Mouse (Mus musculus) mature B cell (primary cell): ENCODE data around the gene Zfp93.
"Not testable (repeated sequence)": the region's sequence is repeated elsewhere in the genome, so short reads cannot be mapped to it uniquely, and the experiment has no call there.

Experiments used
- in situ Hi-C: fragments of 300-500 bp; cut with MboI; formaldehyde crosslinking; loops from 2 replicates; pipeline ENCODE4 v1.14.3; 2019

The Zfp93 gene

DNA sequence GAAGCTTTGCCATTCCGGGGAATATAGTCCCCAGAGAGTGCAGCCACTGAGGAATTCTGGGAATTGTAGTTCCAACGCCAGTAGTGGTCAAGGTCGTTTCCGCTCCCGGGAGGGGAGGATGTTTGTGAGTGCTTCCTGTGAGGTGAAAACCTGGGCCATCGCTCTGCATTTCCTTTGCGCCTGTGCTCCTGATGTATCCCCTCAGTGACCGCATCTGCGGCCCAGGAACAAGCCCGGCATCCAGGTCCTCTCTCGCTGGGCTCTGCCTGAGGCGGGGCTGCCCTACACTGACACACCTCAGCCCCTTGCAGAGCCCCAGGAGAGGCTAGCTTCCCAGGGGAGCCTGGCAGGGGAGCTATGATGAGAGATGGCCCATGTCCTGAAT lies at the start of gene Zfp93:
Zfp93 (plus strand) TSS at position 133 of the 385 bp plus-strand sequence.
- in situ Hi-C loops, result no loop called here

DNA sequence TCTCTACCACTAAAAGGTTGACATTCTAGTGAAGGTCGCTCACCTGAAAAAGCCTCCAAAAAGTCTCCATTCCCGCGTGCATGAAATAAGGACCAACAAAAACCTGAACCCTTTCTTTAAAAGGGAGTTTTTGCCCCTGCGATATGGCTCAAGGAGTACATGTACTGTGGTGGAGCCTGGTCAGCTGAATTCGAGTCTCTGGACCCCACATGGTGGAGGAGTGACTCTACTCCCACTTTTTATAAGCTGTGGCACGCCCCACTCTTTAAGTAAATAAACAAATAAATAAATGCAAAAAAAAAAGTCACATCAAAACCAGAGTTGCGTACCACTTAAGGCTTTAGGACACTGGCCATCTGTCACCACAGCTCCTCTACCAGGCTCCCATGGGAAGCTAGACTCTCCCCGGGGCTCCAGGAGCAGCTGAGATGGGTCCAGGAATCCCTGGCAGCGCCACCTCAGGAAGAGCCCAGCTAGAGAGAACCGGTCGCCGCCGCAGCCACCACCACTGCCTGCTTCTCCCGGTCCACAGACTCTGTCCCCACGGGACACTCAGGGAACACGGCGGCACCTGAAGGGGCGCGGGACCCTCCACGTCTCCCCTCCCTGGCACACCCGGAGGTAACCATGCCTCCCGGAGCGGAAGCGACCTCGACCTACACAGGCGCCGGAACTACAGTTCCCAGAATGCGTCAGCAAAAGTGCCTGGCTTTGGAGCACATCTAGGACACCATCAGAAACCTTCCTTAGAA lies 33.0 kb upstream of the Zfp93 start, which contains the start of gene Zfp109:
Zfp109 (minus strand) TSS at position 521 of the 752 bp plus-strand sequence.
- in situ Hi-C loops, result no loop called here

DNA sequence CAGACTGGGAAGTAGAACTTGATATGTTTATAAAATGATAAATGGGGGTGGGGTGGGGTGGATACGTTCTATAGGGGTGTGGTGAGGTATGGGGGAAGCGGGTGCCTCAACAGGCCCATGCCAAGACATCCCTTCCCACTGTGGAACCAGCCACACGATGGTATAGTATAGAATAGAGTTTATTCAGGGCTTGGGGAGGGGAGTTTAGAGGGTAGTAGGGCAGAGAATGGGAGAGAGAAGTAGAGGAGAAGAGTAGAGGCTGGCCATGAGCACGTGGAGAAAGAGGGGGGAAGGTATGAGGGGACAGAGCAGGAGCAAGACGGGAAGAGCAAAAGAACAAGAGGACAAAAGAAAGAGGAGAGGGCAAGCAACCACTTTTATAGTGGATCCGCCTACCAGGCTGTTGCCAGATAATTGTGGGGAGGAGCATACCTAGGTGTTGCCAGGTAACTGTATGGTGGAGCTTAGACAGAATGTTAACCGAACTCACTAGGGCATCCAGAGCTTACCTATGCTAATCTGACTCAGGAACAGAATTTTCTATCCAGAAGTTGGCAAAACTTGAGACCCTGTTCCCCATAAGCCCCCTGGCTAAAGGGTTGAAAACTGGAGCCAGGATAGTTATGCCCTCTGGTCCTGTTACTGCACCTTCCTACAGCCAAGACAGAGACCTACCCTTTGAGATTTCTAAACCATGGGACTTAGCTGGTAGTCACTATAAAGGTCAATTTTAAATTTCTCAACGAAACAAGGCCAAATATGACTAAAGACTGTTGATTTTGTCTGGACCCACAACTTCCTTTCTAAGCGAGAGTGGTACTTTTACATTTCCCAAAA lies 16.2 kb upstream of the Zfp93 start:
- in situ Hi-C loops, result no loop called here

DNA sequence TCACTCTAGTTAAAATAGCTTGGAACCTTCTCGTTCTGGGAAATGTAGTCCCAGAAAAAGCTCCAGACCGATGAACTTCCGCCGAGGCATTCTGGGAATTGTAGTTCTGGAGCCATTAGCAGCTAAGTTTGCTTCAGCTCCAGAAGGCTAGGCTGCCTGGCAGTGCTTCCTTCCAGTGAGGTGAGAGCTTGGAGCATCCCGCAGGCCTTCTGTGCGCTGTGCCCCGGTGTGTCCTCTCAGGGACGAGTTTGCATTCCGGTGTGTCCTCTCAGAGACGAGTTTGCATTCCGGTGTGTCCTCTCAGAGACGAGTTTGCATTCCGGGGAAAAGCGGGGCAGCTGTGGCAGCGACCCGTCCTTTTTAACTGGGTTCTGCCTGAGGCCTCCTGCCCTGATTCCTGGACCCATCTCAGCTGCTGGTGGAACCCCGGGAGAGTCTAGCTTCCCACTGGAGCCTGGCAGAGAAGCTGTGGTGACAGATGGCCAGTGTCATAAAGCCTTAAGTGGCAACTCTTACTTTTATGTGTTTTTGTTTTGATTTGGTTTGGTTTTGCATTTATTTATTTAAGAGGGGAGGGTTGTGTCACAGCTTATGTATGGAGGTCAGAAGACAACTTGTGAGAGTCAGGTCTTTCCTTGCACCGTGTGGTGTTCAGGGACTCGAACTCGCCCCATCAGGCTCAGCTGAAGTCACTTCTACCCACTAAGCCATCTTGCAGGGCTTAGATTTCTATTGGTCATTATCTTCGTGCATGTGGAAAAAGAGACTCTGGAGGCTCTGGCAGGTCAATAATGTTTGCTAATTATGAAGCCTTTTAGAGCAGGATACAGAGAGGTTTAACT lies 15.4 kb upstream of the Zfp93 start, which contains the start of gene Zfp108:
Zfp108 (plus strand) TSS at position 162 of the 842 bp plus-strand sequence.
- in situ Hi-C loops, result no loop called here

DNA sequence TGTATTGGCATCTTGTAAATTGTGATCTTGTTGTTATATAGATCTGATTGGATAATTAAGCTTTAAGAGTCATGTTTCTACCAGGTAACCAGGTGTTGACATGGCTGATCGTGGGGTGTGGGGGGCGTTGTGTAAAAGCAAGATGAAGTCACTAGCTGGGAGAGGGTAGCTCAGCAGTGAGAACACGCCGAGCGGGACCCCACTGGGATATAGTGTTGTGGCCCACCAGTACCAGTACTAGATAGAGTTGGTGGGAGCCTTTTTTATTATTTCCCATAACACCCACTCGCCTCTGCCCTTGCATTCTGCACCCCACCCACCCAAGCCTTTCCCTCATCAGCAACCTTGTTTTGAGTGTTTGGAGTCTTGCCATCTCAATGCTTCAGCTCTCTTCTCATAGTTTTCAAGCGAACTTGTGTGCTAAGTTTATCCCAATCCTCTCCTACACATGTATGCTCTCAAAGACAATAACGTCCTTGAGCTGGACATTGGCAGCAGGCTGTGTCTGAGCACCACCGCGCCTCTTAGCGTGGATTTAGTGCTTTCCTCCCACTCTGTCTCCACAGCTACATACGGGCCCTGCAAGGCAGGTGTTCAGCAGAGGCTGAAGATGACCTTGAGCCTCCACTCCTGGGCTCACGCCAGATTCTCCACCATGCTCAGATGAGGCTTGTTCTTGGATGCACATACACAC lies 10.8 kb upstream of the Zfp93 start:
- in situ Hi-C loops, result no loop called here

DNA sequence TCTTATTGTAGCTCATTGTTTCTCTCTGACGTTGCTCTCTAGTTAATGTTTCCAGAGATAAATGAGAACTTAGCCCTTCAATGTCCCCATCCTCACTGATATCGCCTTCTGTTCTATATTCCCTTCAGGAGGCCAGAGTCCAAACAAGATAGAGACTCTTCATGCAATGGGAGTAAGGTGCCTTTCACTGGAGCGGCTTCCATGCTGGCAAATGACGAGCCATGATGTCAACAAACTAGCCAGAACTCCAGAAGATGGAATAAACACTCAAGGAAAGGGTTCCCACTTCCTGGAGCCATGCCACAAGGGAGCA lies 10.3 kb upstream of the Zfp93 start:
- in situ Hi-C loops, result no loop called here

DNA sequence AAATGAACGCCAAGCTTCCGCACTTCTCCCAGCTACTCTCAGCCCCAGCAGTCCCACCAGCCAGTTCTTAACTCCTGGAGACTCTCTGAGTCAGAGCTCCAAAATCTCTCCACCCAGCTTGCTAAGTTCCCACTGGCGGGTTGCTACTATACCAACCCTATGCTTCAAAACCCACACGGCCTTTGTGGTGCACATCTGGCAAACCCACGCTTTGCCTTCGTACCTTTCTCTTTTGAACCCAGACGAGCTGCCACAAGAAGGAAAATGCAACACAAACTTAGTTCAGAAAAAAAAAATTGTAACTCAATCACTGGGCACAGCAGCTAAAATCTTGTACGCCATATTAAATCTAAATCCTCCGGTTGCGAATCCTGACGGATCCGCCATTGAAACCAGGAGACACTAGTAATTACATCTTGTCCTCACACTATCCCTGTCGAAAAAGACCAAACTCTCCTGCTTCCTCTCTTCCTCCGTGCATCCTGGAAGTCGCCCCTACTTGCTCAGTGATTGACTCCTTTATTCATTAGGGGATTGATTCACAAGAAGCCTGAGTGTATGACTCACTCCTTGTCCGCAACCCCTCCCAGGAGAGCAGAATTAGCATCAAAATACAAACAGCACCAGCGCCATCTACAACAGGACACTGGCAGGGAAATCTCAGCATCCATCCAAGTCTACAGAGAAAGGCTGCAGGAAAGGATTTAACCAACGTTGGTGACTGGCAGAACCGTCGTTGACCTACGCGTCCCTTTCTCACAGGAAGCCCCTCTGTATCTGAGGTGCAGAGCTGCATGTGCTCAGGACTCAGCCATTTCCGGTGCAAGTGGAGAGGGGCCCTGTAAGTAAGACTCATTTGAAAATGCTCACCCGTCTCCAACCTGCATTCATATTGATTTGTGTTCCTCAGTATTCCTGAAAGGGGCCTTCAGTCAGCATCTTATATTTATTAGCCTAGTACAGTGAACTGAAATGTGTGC lies 1.8 kb upstream of the Zfp93 start:
- in situ Hi-C loops, result no loop called here

DNA sequence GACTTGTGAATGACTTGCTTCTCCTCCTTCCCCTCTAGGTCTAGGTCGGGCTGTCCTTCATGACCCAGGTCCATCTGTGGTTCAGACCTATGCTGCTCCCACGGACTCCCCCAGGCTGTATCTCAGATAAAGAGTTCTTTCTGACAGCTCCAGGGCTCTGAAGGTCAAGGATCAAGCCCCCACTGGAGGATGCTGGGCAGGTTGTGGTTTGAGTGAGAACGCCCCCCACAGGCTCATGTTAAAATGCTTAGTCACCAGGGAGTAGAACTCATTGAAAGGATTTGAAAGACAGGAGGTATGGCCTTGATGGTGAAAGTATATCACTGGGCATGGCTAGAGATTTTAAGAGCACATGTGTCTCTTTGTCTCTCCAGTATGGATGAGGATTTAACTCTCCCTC lies 964 bp upstream of the Zfp93 start:
- in situ Hi-C loops, result no loop called here

DNA sequence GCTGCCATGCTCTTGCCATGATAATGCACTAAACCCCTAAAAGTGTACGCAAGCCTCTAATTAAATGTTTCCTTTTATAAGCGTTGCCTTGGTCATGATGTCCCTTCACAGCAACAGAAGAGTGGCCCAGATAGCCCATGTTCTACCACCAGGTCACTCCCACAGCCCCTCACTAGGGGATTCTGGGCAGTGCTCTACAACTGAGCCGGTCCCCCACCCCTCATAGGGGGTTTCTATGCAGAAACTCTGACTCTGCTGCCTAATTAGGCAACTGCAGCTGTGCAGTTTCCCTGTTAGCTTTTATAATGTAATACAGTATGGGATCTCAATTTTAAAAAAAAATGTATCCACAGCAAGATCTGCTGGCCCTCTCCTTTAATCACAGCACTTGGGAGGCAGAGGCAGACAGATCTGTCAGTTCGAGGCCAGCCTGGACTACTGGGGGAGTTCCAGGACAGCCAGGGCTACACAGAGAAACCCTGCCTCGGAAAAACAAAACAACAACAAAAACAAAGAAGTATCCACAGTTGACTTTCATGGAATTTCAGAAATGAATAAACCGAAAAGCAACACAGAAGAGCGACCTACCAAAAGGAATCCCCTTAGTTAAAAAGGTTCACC lies 443 bp upstream of the Zfp93 start:
- in situ Hi-C loops, result no loop called here

DNA sequence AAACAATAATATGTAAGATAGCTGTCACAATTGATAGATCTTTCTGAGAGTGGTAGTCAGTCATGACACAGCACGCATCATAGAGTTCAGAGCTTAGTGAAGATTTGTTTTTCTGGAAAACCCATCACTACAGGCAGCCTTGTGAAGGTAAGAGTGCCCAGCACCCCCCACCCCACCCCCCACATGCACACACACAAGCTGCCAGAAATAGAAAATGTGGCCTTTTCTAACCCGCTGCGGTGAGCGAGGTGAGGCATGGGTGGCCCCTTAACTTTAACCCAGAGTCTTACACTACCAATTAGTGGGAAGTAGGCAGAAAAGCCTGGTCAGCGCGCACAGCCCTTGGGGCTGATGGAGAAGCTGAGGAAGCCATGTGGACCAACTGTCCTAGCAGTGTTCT lies 971 bp downstream of the Zfp93 start:
- in situ Hi-C loops, result no loop called here

DNA sequence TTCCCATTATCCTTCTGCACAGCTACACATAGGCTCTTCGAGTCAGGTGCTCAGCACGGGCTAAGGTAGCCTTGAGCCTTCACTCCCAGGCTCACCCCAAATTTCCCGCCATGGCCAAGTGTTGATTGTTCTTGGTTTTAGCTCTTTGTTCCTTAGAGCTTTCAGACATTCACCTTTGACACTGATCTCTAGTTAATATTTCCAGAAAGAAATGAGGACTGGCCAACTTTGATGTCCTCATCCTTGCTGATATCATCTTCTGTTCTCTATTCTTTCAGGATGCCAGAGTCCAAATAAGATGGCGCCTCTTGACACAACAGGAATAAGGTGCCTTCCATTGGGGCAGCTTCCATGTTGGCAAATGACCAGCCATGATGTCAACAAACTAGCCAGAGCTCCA lies 4.2 kb downstream of the Zfp93 start:
- in situ Hi-C loops, result no loop called here

DNA sequence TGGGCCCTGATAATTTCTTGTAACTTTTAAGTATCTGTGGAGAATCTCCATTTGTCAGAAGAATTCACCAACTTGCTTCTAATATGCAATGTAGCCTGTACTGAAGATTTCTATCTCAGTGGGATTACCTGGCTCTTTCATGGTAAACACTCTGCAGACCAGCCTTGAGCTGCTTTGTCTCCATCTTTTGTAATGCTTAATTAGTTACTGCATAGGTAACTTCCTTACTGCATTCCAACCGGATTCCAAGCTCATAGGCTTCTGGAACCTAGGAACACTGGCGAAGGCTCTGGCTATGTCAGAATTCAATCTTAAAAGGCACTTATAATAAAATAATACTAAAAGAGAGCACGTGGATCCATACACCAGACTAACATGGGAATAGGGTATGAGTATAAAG lies 8.6 kb downstream of the Zfp93 start:
- in situ Hi-C loops, result not testable (repeated sequence)

DNA sequence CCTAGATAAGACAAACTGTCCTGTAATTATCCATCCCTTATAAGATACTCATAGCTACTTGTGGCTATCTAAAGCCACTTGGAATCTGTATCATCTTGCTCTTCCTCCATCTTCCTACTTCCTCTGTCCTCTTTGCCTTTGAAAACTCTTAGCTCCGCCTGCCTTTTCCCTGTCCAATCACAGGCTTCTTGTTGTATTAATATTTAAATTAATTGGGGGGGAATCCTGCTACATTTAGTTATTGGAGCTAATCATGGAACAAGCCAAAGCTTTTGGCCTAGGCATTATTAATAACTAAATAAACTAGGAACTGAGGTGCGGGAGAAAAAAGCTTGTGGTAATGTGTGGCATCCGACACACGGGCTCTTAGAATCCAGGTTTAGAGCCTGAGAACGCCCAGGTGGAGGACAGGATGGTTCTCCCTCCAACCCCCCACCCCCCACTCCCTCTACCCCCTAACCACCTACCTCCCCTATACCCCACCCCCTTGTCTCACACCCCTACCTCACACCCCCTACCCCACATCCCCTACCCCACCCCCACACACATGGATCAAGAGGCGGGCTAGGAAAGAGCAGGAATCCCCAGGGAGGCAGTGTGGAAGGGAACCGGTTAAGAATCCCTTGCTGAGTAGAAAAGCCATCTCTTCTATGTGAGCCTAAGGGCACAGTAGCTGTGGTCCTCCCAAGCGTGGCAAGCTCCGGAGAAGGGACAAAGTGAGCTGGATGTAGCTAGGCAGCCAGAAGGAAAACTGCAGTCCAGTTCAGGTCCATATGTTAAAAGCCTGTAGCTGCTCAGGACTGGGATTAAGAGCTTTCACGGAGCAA lies 10.0 kb downstream of the Zfp93 start:
- in situ Hi-C loops, result no loop called here

DNA sequence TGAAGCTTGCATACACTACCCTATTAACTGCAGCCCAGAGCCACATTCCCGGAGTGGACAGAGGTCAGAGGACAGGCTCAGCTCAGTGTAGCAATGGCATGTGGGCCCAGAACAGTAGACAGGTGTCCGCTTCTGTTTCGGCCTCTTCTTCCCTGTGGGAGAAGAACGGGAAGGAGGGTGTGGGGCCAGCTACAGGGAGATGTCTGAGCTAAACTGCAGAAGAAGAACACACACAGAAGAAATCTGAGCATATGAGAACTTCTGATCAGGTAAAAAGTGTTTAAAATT lies 10.6 kb downstream of the Zfp93 start:
- in situ Hi-C loops, result no loop called here

DNA sequence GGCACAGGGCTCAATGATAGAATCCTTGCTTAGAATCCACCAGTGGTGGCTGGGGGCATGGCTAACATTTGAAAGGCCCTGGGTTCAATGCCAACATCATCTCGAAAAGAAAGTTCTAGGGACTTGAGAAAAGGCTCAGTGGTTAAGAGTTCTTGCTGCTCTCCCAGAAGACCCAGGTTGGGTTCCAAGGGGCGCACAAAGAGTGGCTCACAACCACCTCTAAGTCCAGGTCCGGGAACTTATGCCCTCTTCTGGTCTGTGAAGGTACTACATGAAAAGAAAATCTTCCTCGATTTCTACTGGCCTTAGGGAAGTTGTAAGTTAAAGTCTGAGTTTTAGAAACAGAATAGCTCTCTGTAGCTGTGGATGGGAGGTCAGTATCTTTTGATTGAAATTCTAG lies 15.9 kb downstream of the Zfp93 start:
- in situ Hi-C loops, result no loop called here

DNA sequence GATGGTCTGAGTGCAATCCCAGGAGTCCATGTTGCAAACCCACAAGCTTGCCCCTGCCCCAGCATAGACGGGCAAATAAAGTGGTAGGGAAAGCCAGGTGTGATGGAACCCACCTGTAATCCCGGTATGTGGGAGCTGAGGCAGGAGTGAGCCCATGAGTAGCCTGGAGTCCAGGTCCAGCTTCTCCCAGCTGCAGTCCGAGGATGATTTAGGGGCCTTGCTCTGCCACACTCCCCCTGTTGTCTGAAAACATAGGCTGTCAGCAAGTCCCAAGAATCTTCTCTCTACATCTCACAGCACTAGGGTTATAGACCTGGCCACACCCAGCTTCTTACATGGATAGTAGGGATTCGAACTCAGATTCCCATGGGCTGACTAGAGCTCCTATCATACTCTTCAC lies 16.7 kb downstream of the Zfp93 start:
- in situ Hi-C loops, result no loop called here

DNA sequence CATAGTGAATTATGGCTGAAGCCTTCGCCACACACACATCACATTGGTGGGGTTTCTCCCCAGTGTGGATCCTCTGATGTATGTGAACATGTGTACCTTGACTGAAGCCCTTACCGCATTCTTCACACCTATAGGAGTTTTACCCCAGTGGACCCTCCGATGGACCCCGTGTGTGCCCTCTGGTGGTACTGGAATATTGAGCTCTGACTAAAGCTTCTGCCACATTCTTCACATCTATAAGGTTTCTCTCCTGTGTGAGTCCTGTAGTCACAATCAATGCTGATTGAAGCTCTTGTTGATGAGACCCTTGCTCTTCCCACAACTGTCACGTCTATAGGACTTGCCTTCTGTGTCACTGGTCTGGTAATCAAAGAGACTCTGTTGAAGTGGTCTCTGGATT lies 17.4 kb downstream of the Zfp93 start:
- in situ Hi-C loops, result no loop called here

DNA sequence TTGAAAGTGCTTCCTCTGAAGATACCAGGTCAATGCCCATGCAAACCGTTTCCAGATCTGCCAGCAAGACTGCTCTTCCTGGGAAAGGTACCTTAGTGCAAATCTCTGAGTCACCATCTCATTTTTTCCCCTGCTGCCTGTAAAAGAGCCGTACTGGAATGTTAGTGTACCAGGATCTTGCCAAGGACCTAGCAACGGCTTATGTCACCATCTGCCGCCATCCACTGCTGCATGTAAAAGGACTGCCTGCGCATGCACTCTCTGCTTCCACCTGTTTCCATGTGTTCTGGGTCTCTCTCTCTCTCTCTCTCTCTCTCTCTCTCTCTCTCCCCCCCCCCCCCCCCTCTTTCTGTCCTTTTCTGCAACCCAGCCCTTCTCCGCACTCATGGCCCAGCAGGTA lies 18.3 kb downstream of the Zfp93 start:
- in situ Hi-C loops, result no loop called here

DNA sequence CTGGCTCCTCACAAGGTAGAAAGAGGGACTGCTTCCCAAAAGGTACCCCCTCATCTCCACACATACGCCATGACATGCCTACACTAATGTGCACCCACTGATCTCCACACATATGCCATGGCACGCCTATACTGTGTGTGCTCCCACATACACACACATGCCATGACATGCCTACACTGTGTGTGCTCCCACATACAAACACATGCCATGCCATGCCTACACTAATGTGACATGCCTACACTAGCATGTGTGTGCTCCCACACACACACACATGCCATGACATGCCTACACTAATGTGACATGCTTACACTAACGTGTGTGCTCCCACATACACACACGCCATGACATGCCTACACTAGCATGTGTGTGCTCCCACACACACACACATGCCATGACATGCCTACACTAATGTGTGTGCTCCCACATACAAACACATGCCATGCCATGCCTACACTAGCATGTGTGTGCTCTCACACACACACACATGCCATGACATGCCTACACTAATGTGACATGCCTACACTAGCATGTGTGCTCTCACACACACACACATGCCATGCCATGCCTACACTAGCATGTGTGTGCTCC lies 20.0 kb downstream of the Zfp93 start:
- in situ Hi-C loops, result no loop called here
